Mouse (Mus musculus) limb, embryonic 14.5 days (tissue): ENCODE data around the gene Crlf2. TPM values are rescaled to one million over a fixed set of nuclear protein-coding genes. Genes with fewer than 3 reads are reported as not detected.
A peak's percentile ranks its signal among the peaks of the same experiment; 100 is the strongest.

ENCODE experiments used
- ATAC-seq: fragments of 200-750 bp; cut with Nextera tagmentation; 2 replicates; pipeline ENCODE4 v1.8.0; 2017; ENCODE audit warnings: low read depth, moderate number of reproducible peaks, moderate TSS enrichment; ENCODE audit not compliant: low FRiP score
- DNase-seq: peaks from one replicate; pipeline ENCODE4 v3.0.0-alpha.2; 2015; ENCODE audit warnings: low spot score
- H3K27ac ChIP-seq: fragments of 300-500 bp; sonication (generic); replicated peaks from 2 replicates; pipeline ENCODE4 v1.5.1; 2014; ENCODE audit warnings: low read depth, mild to moderate bottlenecking, low read length, moderate library complexity, mixed read lengths
- H3K27me3 ChIP-seq: fragments of 300-500 bp; sonication (generic); 2 replicates; pipeline ENCODE4 v1.6.1; 2014; ENCODE audit warnings: low read length, mixed read lengths; ENCODE audit not compliant: control insufficient read depth, insufficient read depth
- H3K36me3 ChIP-seq: fragments of 300-500 bp; sonication (generic); 2 replicates; pipeline ENCODE4 v1.6.1; 2014; ENCODE audit warnings: mild to moderate bottlenecking, low read length, moderate library complexity, mixed read lengths; ENCODE audit not compliant: control insufficient read depth, insufficient read depth
- H3K4me1 ChIP-seq: fragments of 300-500 bp; sonication (generic); 2 replicates; pipeline ENCODE4 v1.6.1; 2014; ENCODE audit warnings: antibody characterized with exemption, low read length, mixed read lengths; ENCODE audit not compliant: control insufficient read depth, insufficient read depth
- H3K4me2 ChIP-seq: fragments of 300-500 bp; sonication (generic); replicated peaks from 2 replicates; pipeline ENCODE4 v1.6.1; 2014; ENCODE audit warnings: low read depth, mild to moderate bottlenecking, low read length, moderate library complexity; ENCODE audit not compliant: severe bottlenecking
- H3K4me3 ChIP-seq: fragments of 300-500 bp; sonication (generic); replicated peaks from 2 replicates; pipeline ENCODE4 v1.5.1; 2014; ENCODE audit warnings: low read length
- H3K9ac ChIP-seq: fragments of 300-500 bp; sonication (generic); 2 replicates; pipeline ENCODE4 v1.6.1; 2014; ENCODE audit warnings: mild to moderate bottlenecking, low read depth, low read length, moderate library complexity; ENCODE audit not compliant: severe bottlenecking
- H3K9me3 ChIP-seq: fragments of 300-500 bp; sonication (generic); 2 replicates; pipeline ENCODE4 v1.6.1; 2016; ENCODE audit warnings: low read length; ENCODE audit not compliant: control insufficient read depth
- POLR2A ChIP-seq: fragments of 200-500 bp; IDR thresholded peaks from 2 replicates; pipeline ENCODE4 v1.8.0; 2012; ENCODE audit warnings: inconsistent platforms, mild to moderate bottlenecking, moderate library complexity, borderline replicate concordance; ENCODE audit not compliant: insufficient read depth, insufficient read length; ENCODE audit errors: extremely low read depth
- WGBS: fragments of 180-500 bp; shearing (Covaris S2); extraction: QIAGEN DNeasy Blood & Tissue Kit; methylation state at CpG from one replicate; pipeline ENCODE4 v1.1.7; 2014; 5-methylcytosine and 5-hydroxymethylcytosine counted together
- polyA plus RNA-seq, 2 experiments: library from polyadenylated mRNA; depleted of rRNA in 1 of 2; stranded (reverse) in 1 of 2; unstranded in 1 of 2; fragments of >200 nt; fragmentation: Nextera tagmentation in 1 of 2; extraction: Ambion mirVana in 1 of 2; gene quantifications; 2 replicates each; pipeline versions ENCODE4 v1.2.1 to v1.2.3; 2012 to 2014

Crlf2 gene
- polyA plus RNA-seq, 2 experiments = 9.1 to 22.1 TPM

- H3K4me2 ChIP-seq = peak overlapping the region; percentile 48; the same call in 1 of the 2 replicates
- TF ChIP-seq POLR2A = no peak
- no peaks in the 10 kb centered on the region; the same call in 1 of the 2 replicates for H3K36me3 ChIP-seq
- DNase-seq (no peak), ATAC-seq (no peak)
- no peak overlapping the region for H3K9ac ChIP-seq
- no peaks in the 10 kb centered on the region for H3K4me1 ChIP-seq
- H3K9me3 ChIP-seq = peaks cover 58% of the 10 kb centered on the region
- 77% methylated on average over 50 of the region's 54 CpGs for WGBS
- peak overlapping the region; percentile 84; the same call in 1 of the 2 replicates for H3K27ac ChIP-seq
- H3K27me3 ChIP-seq = no peaks in the 10 kb centered on the region
- H3K4me3 ChIP-seq = peak overlapping the region; percentile 68
Observed at GRCm38 (mm10) chr5:109555676-109556571, 2.9 kb downstream of the Crlf2 start.

- no peaks in the 10 kb centered on the region; the same call in 1 of the 2 replicates for H3K36me3 ChIP-seq
- no peak for DNase-seq
- no peak overlapping the region for H3K4me3 ChIP-seq
- H3K27me3 ChIP-seq = no peaks in the 10 kb centered on the region
- ATAC-seq = no peak
- no peak for TF ChIP-seq POLR2A
- 83% methylated on average over 15 of the region's 26 CpGs for WGBS
- no peak overlapping the region for H3K27ac ChIP-seq
- no peak overlapping the region for H3K9ac ChIP-seq
- no peaks in the 10 kb centered on the region for H3K4me1 ChIP-seq
- peaks cover 65% of the 10 kb centered on the region for H3K9me3 ChIP-seq
- H3K4me2 ChIP-seq = no peak overlapping the region
Observed at GRCm38 (mm10) chr5:109555236-109555675, 3.5 kb downstream of the Crlf2 start.

- ATAC-seq (no peak), DNase-seq (no peak)
- Histone ChIP-seq H3K4me1 (no peaks in the 10 kb centered on the region), H3K27ac (no peak overlapping the region), H3K36me3 (no peaks in the 10 kb centered on the region; the same call in 1 of the 2 replicates), H3K4me2 (no peak overlapping the region), H3K9ac (no peak overlapping the region), H3K4me3 (no peak overlapping the region), H3K9me3 (peaks cover 66% of the 10 kb centered on the region), H3K27me3 (no peaks in the 10 kb centered on the region)
- TF ChIP-seq POLR2A = no peak
- 89% methylated on average over 29 of the region's 30 CpGs for WGBS
Observed at GRCm38 (mm10) chr5:109554091-109555050, 4.4 kb downstream of the Crlf2 start.

GRCm38 (mm10) chr5:109553160-109553930 lies 5.4 kb downstream of the Crlf2 start:
- ATAC-seq (no peak), DNase-seq (no peak)
- no peak overlapping the region for H3K4me2 ChIP-seq
- H3K4me3 ChIP-seq = no peak overlapping the region
- no peak overlapping the region for H3K9ac ChIP-seq
- H3K27me3 ChIP-seq = no peaks in the 10 kb centered on the region
- WGBS = 70% methylated on average over 16 of the region's 18 CpGs
- H3K27ac ChIP-seq = no peak overlapping the region
- no peaks in the 10 kb centered on the region for H3K4me1 ChIP-seq
- H3K9me3 ChIP-seq = peaks cover 66% of the 10 kb centered on the region
- TF ChIP-seq POLR2A = no peak
- no peaks in the 10 kb centered on the region; the same call in 1 of the 2 replicates for H3K36me3 ChIP-seq
